Mouse (Mus musculus) C2C12 (cell line): ENCODE results near the gene Jsrp1.

Experiments
- CTCF ChIP-seq: IDR thresholded peaks from one replicate; pipeline ENCODE4 v1.5.1; 2011; ENCODE audit not compliant: control insufficient read depth, insufficient read depth, insufficient read length
- MAX ChIP-seq: IDR thresholded peaks from one replicate; pipeline ENCODE4 v1.6.1; 2011; ENCODE audit warnings: mild to moderate bottlenecking, control low read depth
- MYOD1 ChIP-seq: IDR thresholded peaks from one replicate; pipeline ENCODE4 v1.6.1; 2011; ENCODE audit warnings: low read depth; ENCODE audit not compliant: control insufficient read depth, insufficient read length

- TF ChIP-seq MYOD1, result no peak
- TF ChIP-seq CTCF, result no peak
- TF ChIP-seq MAX, result no peak
Observed at GRCm38 (mm10) chr10:80827870-80828420, 14.6 kb upstream of the Jsrp1 start.
